In genomic region chr9:121153276-121153675, GRCm38 (mm10) we compare ENCODE assay signal across 26 mouse cellular contexts.
"Had no signal": no experiment of that assay in that cellular context is flagged by ENCODE, and none has a peak within 500 bp of the region (broad histone marks: within the 10 kb centered on the region; RNA-seq: fewer than 3 reads in every experiment).

No protein-coding gene starts in this region.

- H3K9me3 ChIP-seq: heart, embryonic 13.5 days; heart, embryonic 15.5 days; hindbrain, embryonic 13.5 days; hindbrain, embryonic 15.5 days; intestine, embryonic 15.5 days; kidney, embryonic 15.5 days; limb, embryonic 13.5 days; limb, embryonic 15.5 days; liver, embryonic 12.5 days had no signal

- H3K4me1 ChIP-seq: liver, embryonic 12.5 days had no signal

- ATAC-seq: inflammation-experienced regulatory T-cells, adult 6 months; intestine, embryonic 15.5 days; intestine, postnatal 0 days; liver, embryonic 12.5 days had no signal

- DNase-seq: gastrocnemius, postnatal 14 days; gastrocnemius, postnatal 36 days; heart, adult 11 months; heart, adult 2 months; heart, postnatal 14 days; heart, postnatal 36 days; kidney, adult 18-20 months; kidney, adult 9 months; kidney, postnatal 14 days; kidney, postnatal 36 days; layer of hippocampus, adult 9-11 months; left cerebral cortex, postnatal 4 days had no signal

- H3K4me3 ChIP-seq: heart, adult 2 months; heart, embryonic 13.5 days; heart, embryonic 15.5 days; hindbrain, embryonic 13.5 days; hindbrain, embryonic 15.5 days; intestine, embryonic 15.5 days; kidney, embryonic 15.5 days; limb, embryonic 13.5 days; limb, embryonic 15.5 days; liver, embryonic 12.5 days had no signal

- H3K27ac ChIP-seq: heart, adult 2 months; heart, embryonic 13.5 days; heart, embryonic 15.5 days; hindbrain, embryonic 13.5 days; hindbrain, embryonic 15.5 days; intestine, embryonic 15.5 days; kidney, embryonic 15.5 days; kidney, postnatal 0 days; limb, embryonic 13.5 days; limb, embryonic 15.5 days; liver, embryonic 12.5 days; liver, embryonic 14.5 days had no signal

- H3K9ac ChIP-seq: heart, embryonic 13.5 days; heart, embryonic 15.5 days; hindbrain, embryonic 13.5 days; hindbrain, embryonic 15.5 days; intestine, embryonic 15.5 days; kidney, embryonic 15.5 days; limb, embryonic 13.5 days; limb, embryonic 15.5 days; liver, embryonic 12.5 days; liver, embryonic 14.5 days had no signal

- H3K36me3 ChIP-seq: heart, embryonic 13.5 days; heart, embryonic 15.5 days; hindbrain, embryonic 13.5 days; hindbrain, embryonic 15.5 days; intestine, embryonic 15.5 days; kidney, embryonic 15.5 days; limb, embryonic 13.5 days; limb, embryonic 15.5 days; liver, embryonic 12.5 days had no signal

- H3K27me3 ChIP-seq: heart, embryonic 13.5 days; heart, embryonic 15.5 days; hindbrain, embryonic 13.5 days; hindbrain, embryonic 15.5 days; intestine, embryonic 15.5 days; kidney, embryonic 15.5 days; limb, embryonic 13.5 days; limb, embryonic 15.5 days; liver, embryonic 12.5 days had no signal

- H3K4me2 ChIP-seq: heart, embryonic 11.5 days; heart, embryonic 13.5 days; heart, embryonic 15.5 days; hindbrain, embryonic 13.5 days; hindbrain, embryonic 15.5 days; intestine, embryonic 15.5 days; kidney, embryonic 15.5 days; limb, embryonic 13.5 days; limb, embryonic 15.5 days; liver, embryonic 12.5 days had no signal
